Mouse (Mus musculus): Measurements from ENCODE around the gene Ctnnbip1.

GRCm38 (mm10) chr4:149572851-149573250, 54.8 kb downstream of the Ctnnbip1 start:
- TF ChIP-seq CTCF (IDR thresholded peaks at IDR 0.05), result no peak
- TF ChIP-seq EP300 (IDR thresholded peaks at IDR 0.05), result peak; percentile 86
